Mouse (Mus musculus) lung, postnatal 0 days (tissue): Measurements from ENCODE around the gene Vmn1r207-ps. TPM values are rescaled to one million over a fixed set of nuclear protein-coding genes. Genes with fewer than 3 reads are reported as not detected.
"Not testable (repeated sequence)": the region's sequence is repeated elsewhere in the genome, so short reads cannot be mapped to it uniquely, and the experiment has no call there.

Experiments used
- ATAC-seq: fragments of 200-750 bp; cut with Nextera tagmentation; 2 replicates; pipeline ENCODE4 v1.8.0; 2017; ENCODE audit warnings: moderate library complexity
- DNase-seq: peaks from one replicate; pipeline ENCODE4 v3.0.0-alpha.2; 2016; ENCODE audit warnings: low spot score
- H3K27ac ChIP-seq: fragments of 300-500 bp; sonication (generic); 2 replicates; pipeline ENCODE4 v1.5.1; 2014; ENCODE audit warnings: antibody characterized with exemption, mild to moderate bottlenecking, low read length, mixed read lengths
- H3K27me3 ChIP-seq: fragments of 300-500 bp; sonication (generic); replicated peaks from 2 replicates; pipeline ENCODE4 v1.6.1; 2014; ENCODE audit warnings: low read length, mixed read lengths; ENCODE audit not compliant: insufficient read depth
- H3K36me3 ChIP-seq: fragments of 300-500 bp; sonication (generic); 2 replicates; pipeline ENCODE4 v1.6.1; 2014; ENCODE audit warnings: low read length, mixed read lengths; ENCODE audit not compliant: insufficient read depth
- H3K4me1 ChIP-seq: fragments of 300-500 bp; sonication (generic); 2 replicates; pipeline ENCODE4 v1.6.1; 2014; ENCODE audit warnings: antibody characterized with exemption, low read depth, low read length, mixed read lengths; ENCODE audit not compliant: insufficient read depth
- H3K4me2 ChIP-seq: fragments of 300-500 bp; sonication (generic); replicated peaks from 2 replicates; pipeline ENCODE4 v1.6.1; 2014; ENCODE audit warnings: low read depth, mild to moderate bottlenecking, low read length, moderate library complexity, mixed read lengths
- H3K4me3 ChIP-seq: fragments of 300-500 bp; sonication (generic); 2 replicates; pipeline ENCODE4 v1.5.1; 2014; ENCODE audit warnings: low read depth, low read length
- H3K9ac ChIP-seq: fragments of 300-500 bp; sonication (generic); replicated peaks from 2 replicates; pipeline ENCODE4 v1.6.1; 2014; ENCODE audit warnings: low read depth, mild to moderate bottlenecking
- H3K9me3 ChIP-seq: fragments of 300-500 bp; sonication (generic); 2 replicates; pipeline ENCODE4 v1.6.1; 2016; ENCODE audit warnings: low read length, mixed read lengths
- CTCF ChIP-seq: IDR thresholded peaks from 2 replicates; pipeline ENCODE4 v1.5.1; 2016; ENCODE audit warnings: antibody characterized with exemption, mild to moderate bottlenecking
- EP300 ChIP-seq: IDR thresholded peaks from 2 replicates; pipeline ENCODE4 v1.6.1; 2016; ENCODE audit warnings: antibody characterized with exemption, mild to moderate bottlenecking, control low read depth
- WGBS: fragments of 180-500 bp; shearing (Covaris S2); extraction: QIAGEN DNeasy Blood & Tissue Kit; methylation state at CpG from one replicate; pipeline ENCODE4 v1.1.7; 2014; 5-methylcytosine and 5-hydroxymethylcytosine counted together
- polyA plus RNA-seq: library from polyadenylated mRNA; unstranded; fragments of >200 nt; fragmentation: Nextera tagmentation; extraction: Ambion mirVana; gene quantifications from 2 replicates; pipeline ENCODE4 v1.2.1, GENCODE M21; 2015

Vmn1r207-ps gene
- polyA plus RNA-seq, result not detected in 2 replicates

DNA sequence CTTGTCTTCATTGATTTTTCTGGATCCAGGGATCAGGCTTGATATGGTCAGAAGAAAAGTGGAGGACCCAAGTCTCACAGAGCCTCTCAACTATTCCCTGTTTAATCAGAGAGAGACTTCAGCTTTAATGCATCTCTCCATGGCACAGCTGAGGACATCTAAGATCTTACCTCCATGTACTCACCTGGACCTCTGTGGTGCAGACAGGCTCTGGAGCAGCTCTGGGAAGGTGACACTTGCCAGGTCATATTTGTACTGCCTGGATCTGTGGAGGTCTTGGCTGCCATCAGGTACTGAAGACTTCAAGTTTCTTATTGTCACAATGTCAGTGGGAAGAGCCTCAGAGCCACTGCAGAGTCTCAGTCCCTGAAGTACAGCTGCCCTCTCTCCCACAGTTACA, at the start of gene Vmn1r207-ps:
Gene Vmn1r207-ps (minus strand): TSS at position 101 of the 400 bp plus-strand sequence.
- not testable (repeated sequence) for ATAC-seq, H3K27me3 ChIP-seq, H3K4me1 ChIP-seq, H3K4me2 ChIP-seq, H3K9ac ChIP-seq, H3K9me3 ChIP-seq, H3K4me3 ChIP-seq, DNase-seq, H3K27ac ChIP-seq, H3K36me3 ChIP-seq

DNA sequence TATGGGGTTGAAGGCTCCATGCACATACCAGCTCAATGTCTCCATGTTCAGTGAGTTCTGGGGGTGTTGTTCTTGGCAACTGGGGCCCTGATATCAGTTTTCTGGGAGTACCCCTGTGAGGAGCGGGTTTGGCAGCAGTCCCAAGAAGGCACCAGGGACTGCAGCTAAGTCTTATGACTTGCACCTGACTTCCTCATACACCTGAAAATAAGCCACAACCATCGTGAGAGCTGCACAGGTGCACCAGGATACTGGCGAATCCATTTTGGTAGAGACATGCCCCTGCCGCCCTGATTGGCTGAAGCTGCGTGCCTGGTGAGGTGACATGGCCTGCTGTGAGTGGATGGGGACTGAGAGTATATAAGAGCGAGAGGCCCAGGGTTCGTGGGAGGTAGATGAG, 47.9 kb upstream of the Vmn1r207-ps start, which contains the start of gene Vmn1r208:
Gene Vmn1r208 (minus strand): TSS at position 101 of the 400 bp plus-strand sequence.
- no CpG with 5 or more reads among the region's 7 CpGs for WGBS
- H3K4me2 ChIP-seq, H3K27ac ChIP-seq, H3K9me3 ChIP-seq, ATAC-seq, H3K4me3 ChIP-seq, H3K36me3 ChIP-seq, H3K27me3 ChIP-seq, H3K4me1 ChIP-seq, H3K9ac ChIP-seq, DNase-seq: not testable (repeated sequence)

DNA sequence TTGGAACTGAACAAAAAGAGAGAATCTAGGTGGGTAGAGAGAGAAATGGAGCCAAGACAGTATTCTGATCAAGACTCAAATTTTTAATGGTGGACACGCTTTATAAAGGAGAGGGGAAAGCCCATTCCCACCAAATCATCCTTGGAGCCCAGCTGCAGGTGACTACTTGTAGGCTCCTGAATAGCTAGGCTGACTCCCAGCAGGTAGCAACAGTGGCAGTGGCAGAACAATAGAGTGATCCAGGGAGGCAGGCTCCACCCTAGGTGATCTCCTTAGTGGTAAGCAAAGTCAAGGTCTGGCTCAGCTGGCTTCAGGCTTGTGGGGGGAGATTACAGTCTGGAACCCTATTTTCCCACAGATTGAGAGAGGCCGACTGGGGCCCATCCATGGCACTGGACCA, 42.2 kb upstream of the Vmn1r207-ps start:
- H3K9me3 ChIP-seq, DNase-seq, H3K27me3 ChIP-seq, H3K4me3 ChIP-seq, H3K4me2 ChIP-seq, H3K27ac ChIP-seq, H3K36me3 ChIP-seq, H3K9ac ChIP-seq, H3K4me1 ChIP-seq, ATAC-seq: not testable (repeated sequence)
- WGBS, result no CpG with 5 or more reads among the region's 2 CpGs

DNA sequence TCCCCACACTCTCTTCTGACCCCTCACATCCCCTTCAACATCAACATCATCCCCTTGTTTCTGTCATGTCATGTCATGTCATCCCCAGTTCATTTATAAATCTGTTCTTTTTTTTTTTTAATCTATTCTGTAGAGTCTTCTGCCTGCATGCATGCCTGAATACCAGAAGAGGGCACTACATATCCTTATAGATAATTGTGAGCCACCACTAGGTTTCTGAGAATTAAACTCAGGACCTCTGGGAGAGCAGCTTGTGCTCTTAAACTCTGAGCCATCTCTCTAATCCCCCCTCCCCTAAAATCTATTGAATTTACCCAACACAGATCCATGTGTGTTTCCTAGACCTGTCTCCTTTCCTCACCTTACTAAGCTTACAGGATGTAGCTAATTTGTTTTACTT, 18.1 kb upstream of the Vmn1r207-ps start:
- Histone ChIP-seq H3K27me3 (no peaks in the 10 kb centered on the region), H3K9me3 (no peaks in the 10 kb centered on the region), H3K4me1 (no peaks in the 10 kb centered on the region), H3K36me3 (no peaks in the 10 kb centered on the region), H3K4me3 (no peak overlapping the region), H3K27ac (no peak overlapping the region), H3K9ac (no peak overlapping the region), H3K4me2 (no peak overlapping the region)
- DNase-seq (no peak), ATAC-seq (no peak)
- no peak for TF ChIP-seq EP300
- TF ChIP-seq CTCF, result no peak

DNA sequence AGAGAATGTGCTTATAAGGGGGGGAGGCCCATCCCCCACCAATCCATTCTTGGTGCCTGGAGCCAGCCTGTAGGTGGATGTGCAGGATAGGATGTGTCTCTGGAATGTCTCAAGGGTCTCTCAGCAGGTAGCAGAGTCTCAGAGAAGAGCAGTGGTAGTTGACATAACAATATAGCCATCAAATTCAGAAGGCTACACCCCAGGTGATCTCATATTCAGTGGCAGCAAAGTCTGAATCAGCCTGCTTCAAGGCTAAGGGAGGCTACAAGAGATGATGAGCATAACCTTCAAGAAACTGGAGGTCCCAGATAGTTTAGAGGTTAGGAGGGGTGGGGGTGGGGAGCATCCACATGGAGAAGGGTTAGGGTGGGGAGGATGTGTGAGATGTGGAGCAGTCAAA, 22.5 kb downstream of the Vmn1r207-ps start:
- not testable (repeated sequence) for H3K27ac ChIP-seq, H3K36me3 ChIP-seq, DNase-seq, H3K9ac ChIP-seq, H3K4me3 ChIP-seq, H3K4me2 ChIP-seq, H3K27me3 ChIP-seq, H3K4me1 ChIP-seq, H3K9me3 ChIP-seq, ATAC-seq

DNA sequence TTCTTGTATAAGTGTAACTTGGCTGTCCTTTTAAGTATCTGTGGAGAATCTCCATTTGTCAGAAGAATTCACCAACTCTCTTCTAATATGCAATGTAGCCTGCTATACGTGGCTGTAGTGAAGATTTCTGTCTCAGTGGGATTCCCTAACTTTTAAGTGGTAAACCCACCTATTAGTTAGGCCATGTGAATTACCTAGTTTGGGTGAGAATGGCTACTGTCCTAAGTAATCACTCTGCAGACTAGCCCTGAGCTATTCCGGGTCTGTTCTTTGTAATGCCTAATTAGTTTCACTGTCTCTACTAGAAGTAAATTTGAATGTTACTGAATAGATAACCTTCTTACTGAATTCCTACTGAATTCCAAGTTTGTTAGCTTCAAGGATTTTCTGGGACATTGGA, 26.5 kb downstream of the Vmn1r207-ps start:
- not testable (repeated sequence) for H3K9ac ChIP-seq, H3K4me3 ChIP-seq, H3K27me3 ChIP-seq, DNase-seq, H3K27ac ChIP-seq, H3K4me1 ChIP-seq, H3K36me3 ChIP-seq, ATAC-seq, H3K9me3 ChIP-seq, H3K4me2 ChIP-seq
- WGBS, result 41% methylated on average over 2 of the region's 2 CpGs

Other genes starting within 250 kb of the Vmn1r207-ps start
- gene Vmn1r202, start 224.2 kb downstream of the Vmn1r207-ps start, polyA plus RNA-seq, result not detected in 2 replicates
- gene Vmn1r203, start 211.5 kb downstream of the Vmn1r207-ps start, polyA plus RNA-seq, result not detected in 2 replicates
- not detected in 2 replicates for gene Vmn1r204, start 176.4 kb downstream of the Vmn1r207-ps start, polyA plus RNA-seq
- not detected in 2 replicates for gene Vmn1r205, start 136.6 kb downstream of the Vmn1r207-ps start, polyA plus RNA-seq
- not detected in 2 replicates for gene Vmn1r206, start 105.4 kb downstream of the Vmn1r207-ps start, polyA plus RNA-seq
- not detected in 2 replicates for gene Vmn1r208, start 47.8 kb upstream of the Vmn1r207-ps start, polyA plus RNA-seq
- gene Vmn1r209, start 80.1 kb upstream of the Vmn1r207-ps start, polyA plus RNA-seq, result not detected in 2 replicates
- not detected in 2 replicates for gene Vmn1r210, start 101.7 kb upstream of the Vmn1r207-ps start, polyA plus RNA-seq
- gene Vmn1r211, start 127.9 kb upstream of the Vmn1r207-ps start, polyA plus RNA-seq, result not detected in 2 replicates
- gene Vmn1r212, start 154.6 kb upstream of the Vmn1r207-ps start, polyA plus RNA-seq, result not detected in 2 replicates